Mouse (Mus musculus) midbrain, embryonic 14.5 days (tissue): Measurements from ENCODE around the gene Ubtd2. TPM values are rescaled to one million over a fixed set of nuclear protein-coding genes. Genes with fewer than 3 reads are reported as not detected.

Source experiments
- ATAC-seq: fragments of 200-750 bp; cut with Nextera tagmentation; 2 replicates; pipeline ENCODE4 v1.8.0; 2017; ENCODE audit warnings: moderate number of reproducible peaks, moderate library complexity; ENCODE audit not compliant: low FRiP score, low TSS enrichment
- DNase-seq: peaks from one replicate; pipeline ENCODE4 v3.0.0-alpha.2; 2015
- H3K27ac ChIP-seq: fragments of 300-500 bp; sonication (generic); replicated peaks from 2 replicates; pipeline ENCODE4 v1.5.1; 2014; ENCODE audit warnings: mild to moderate bottlenecking, low read depth, low read length, moderate library complexity
- H3K27me3 ChIP-seq: fragments of 300-500 bp; sonication (generic); 2 replicates; pipeline ENCODE4 v1.6.1; 2014; ENCODE audit warnings: low read length, control low read depth, mixed read lengths; ENCODE audit not compliant: control insufficient read depth, insufficient read depth
- H3K36me3 ChIP-seq: fragments of 300-500 bp; sonication (generic); 2 replicates; pipeline ENCODE4 v1.6.1; 2014; ENCODE audit warnings: low read length, control low read depth; ENCODE audit not compliant: control insufficient read depth, insufficient read depth
- H3K4me1 ChIP-seq: fragments of 300-500 bp; sonication (generic); 2 replicates; pipeline ENCODE4 v1.6.1; 2014; ENCODE audit warnings: mild to moderate bottlenecking, antibody characterized with exemption, low read length, control low read depth; ENCODE audit not compliant: control insufficient read depth, insufficient read depth
- H3K4me2 ChIP-seq: fragments of 300-500 bp; sonication (generic); 2 replicates; pipeline ENCODE4 v1.6.1; 2014; ENCODE audit warnings: mild to moderate bottlenecking, low read length, moderate library complexity
- H3K4me3 ChIP-seq: fragments of 300-500 bp; sonication (generic); replicated peaks from 2 replicates; pipeline ENCODE4 v1.5.1; 2014; ENCODE audit warnings: low read depth, low read length
- H3K9ac ChIP-seq: fragments of 300-500 bp; sonication (generic); replicated peaks from 2 replicates; pipeline ENCODE4 v1.6.1; 2014; ENCODE audit warnings: mild to moderate bottlenecking, low read length, moderate library complexity
- H3K9me3 ChIP-seq: fragments of 300-500 bp; sonication (generic); 2 replicates; pipeline ENCODE4 v1.6.1; 2016; ENCODE audit warnings: low read length, control low read depth, mixed read lengths; ENCODE audit not compliant: control insufficient read depth
- whole genome bisulfite sequencing: fragments of 180-500 bp; shearing (Covaris S2); extraction: QIAGEN DNeasy Blood & Tissue Kit; methylation state at CpG from one replicate; pipeline ENCODE4 v1.1.7; 2014; 5-methylcytosine and 5-hydroxymethylcytosine counted together
- polyA plus RNA-seq: library from polyadenylated mRNA; unstranded; fragments of >200 nt; fragmentation: Nextera tagmentation; extraction: Ambion mirVana; gene quantifications from 2 replicates; pipeline ENCODE4 v1.2.1, GENCODE M21; 2014

Ubtd2 gene
- polyA plus RNA-seq, 1 experiment from 2014 or later: 63.8 TPM

GRCm38 (mm10) chr11:32453353-32453915 lies 1.7 kb upstream of the Ubtd2 start:
- no peak overlapping the region; the same call in 1 of the 2 replicates for H3K9ac ChIP-seq
- no peak for ATAC-seq

GRCm38 (mm10) chr11:32454231-32454799 lies 855 bp upstream of the Ubtd2 start:
- H3K27ac ChIP-seq: peak overlapping the region; percentile 96
- DNase-seq (no peak), ATAC-seq (no peak)
- H3K4me3 ChIP-seq: peak overlapping the region; percentile 93
- H3K4me1 ChIP-seq: peaks cover 18% of the 10 kb centered on the region
- no peaks in the 10 kb centered on the region for H3K9me3 ChIP-seq
- peak overlapping the region; percentile 89 for H3K4me2 ChIP-seq
- H3K9ac ChIP-seq: peak overlapping the region; percentile 90
- under 1% methylated on average over 19 of the region's 19 CpGs for WGBS
- no peaks in the 10 kb centered on the region for H3K36me3 ChIP-seq
- H3K27me3 ChIP-seq: no peaks in the 10 kb centered on the region

More at GRCm38 (mm10) chr11:32453353-32453915, 1.7 kb upstream of the Ubtd2 start:
- no peaks in the 10 kb centered on the region for H3K27me3 ChIP-seq
- H3K27ac ChIP-seq: peak overlapping the region; percentile 61; the same call in 1 of the 2 replicates
- H3K9me3 ChIP-seq: no peaks in the 10 kb centered on the region
- peak; percentile 27 for DNase-seq
- H3K36me3 ChIP-seq: no peaks in the 10 kb centered on the region
- WGBS: 28% methylated on average over 8 of the region's 8 CpGs
- peak overlapping the region; percentile 89 for H3K4me2 ChIP-seq
- H3K4me3 ChIP-seq: no peak overlapping the region
- peaks cover 18% of the 10 kb centered on the region for H3K4me1 ChIP-seq

GRCm38 (mm10) chr11:32455507-32456141 lies 454 bp downstream of the Ubtd2 start:
- WGBS: under 1% methylated on average over 58 of the region's 58 CpGs
- Histone ChIP-seq H3K27me3 (no peaks in the 10 kb centered on the region), H3K4me2 (peak overlapping the region; percentile 89), H3K27ac (peak overlapping the region; percentile 96), H3K4me3 (peak overlapping the region; percentile 93), H3K36me3 (no peaks in the 10 kb centered on the region), H3K4me1 (peaks cover 18% of the 10 kb centered on the region), H3K9ac (peak overlapping the region; percentile 90), H3K9me3 (no peaks in the 10 kb centered on the region)
- DNase-seq (peak; percentile 69), ATAC-seq (peak; percentile 4; the same call in 1 of the 2 replicates)

- peak overlapping the region; percentile 90 for H3K9ac ChIP-seq
- ATAC-seq: no peak
- no peaks in the 10 kb centered on the region for H3K27me3 ChIP-seq
- H3K27ac ChIP-seq: no peak overlapping the region
- DNase-seq: peak; percentile 43
- peaks cover 18% of the 10 kb centered on the region for H3K4me1 ChIP-seq
- H3K9me3 ChIP-seq: no peaks in the 10 kb centered on the region
- WGBS: 11% methylated on average over 6 of the region's 6 CpGs
- peak overlapping the region; percentile 93 for H3K4me3 ChIP-seq
- peak overlapping the region; percentile 89 for H3K4me2 ChIP-seq
- no peaks in the 10 kb centered on the region for H3K36me3 ChIP-seq
Observed at GRCm38 (mm10) chr11:32456356-32456755, 1.2 kb downstream of the Ubtd2 start.

DNA sequence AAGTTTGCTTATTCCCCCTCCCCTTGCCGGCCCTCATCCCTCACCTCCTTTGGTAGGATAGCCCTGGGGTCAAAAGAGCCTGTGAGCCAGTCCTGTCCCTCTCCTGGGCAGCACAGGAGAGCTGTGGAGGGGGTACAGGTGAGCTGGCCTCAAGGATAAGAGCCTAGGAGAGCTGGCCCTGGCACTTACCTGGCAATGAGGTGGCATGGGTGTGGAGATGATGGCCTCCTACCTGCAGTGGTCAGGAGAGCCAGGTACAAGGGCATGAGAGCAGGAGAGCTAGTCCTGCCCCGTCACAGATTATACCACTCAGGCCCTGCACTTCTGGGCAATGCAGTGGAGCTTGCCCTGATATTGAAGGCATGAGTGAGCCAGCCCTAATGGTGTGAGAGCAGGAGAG lies 9.1 kb downstream of the Ubtd2 start:
- Histone ChIP-seq H3K27ac (no peak overlapping the region), H3K4me3 (no peak overlapping the region), H3K4me1 (no peaks in the 10 kb centered on the region), H3K4me2 (no peak overlapping the region), H3K9me3 (no peaks in the 10 kb centered on the region), H3K36me3 (no peaks in the 10 kb centered on the region), H3K27me3 (no peaks in the 10 kb centered on the region), H3K9ac (no peak overlapping the region)
- ATAC-seq (no peak), DNase-seq (no peak)
- WGBS: 70% methylated on average over 2 of the region's 2 CpGs

GRCm38 (mm10) chr11:32471925-32472324 lies 16.8 kb downstream of the Ubtd2 start:
- H3K4me1 ChIP-seq: no peaks in the 10 kb centered on the region
- no peak overlapping the region for H3K4me3 ChIP-seq
- no peaks in the 10 kb centered on the region for H3K27me3 ChIP-seq
- no peak for DNase-seq
- H3K9me3 ChIP-seq: no peaks in the 10 kb centered on the region
- H3K4me2 ChIP-seq: no peak overlapping the region
- H3K36me3 ChIP-seq: no peaks in the 10 kb centered on the region
- ATAC-seq: no peak
- no peak overlapping the region for H3K27ac ChIP-seq
- H3K9ac ChIP-seq: no peak overlapping the region
- 71% methylated on average over 2 of the region's 2 CpGs for WGBS

- 91% methylated on average over 3 of the region's 3 CpGs for WGBS
- Histone ChIP-seq H3K9ac (no peak overlapping the region), H3K4me3 (no peak overlapping the region), H3K27ac (no peak overlapping the region), H3K36me3 (no peaks in the 10 kb centered on the region), H3K4me2 (no peak overlapping the region), H3K4me1 (no peaks in the 10 kb centered on the region), H3K9me3 (no peaks in the 10 kb centered on the region), H3K27me3 (no peaks in the 10 kb centered on the region)
- ATAC-seq (no peak), DNase-seq (no peak)
Observed at GRCm38 (mm10) chr11:32474725-32475124, 19.6 kb downstream of the Ubtd2 start.

DNA sequence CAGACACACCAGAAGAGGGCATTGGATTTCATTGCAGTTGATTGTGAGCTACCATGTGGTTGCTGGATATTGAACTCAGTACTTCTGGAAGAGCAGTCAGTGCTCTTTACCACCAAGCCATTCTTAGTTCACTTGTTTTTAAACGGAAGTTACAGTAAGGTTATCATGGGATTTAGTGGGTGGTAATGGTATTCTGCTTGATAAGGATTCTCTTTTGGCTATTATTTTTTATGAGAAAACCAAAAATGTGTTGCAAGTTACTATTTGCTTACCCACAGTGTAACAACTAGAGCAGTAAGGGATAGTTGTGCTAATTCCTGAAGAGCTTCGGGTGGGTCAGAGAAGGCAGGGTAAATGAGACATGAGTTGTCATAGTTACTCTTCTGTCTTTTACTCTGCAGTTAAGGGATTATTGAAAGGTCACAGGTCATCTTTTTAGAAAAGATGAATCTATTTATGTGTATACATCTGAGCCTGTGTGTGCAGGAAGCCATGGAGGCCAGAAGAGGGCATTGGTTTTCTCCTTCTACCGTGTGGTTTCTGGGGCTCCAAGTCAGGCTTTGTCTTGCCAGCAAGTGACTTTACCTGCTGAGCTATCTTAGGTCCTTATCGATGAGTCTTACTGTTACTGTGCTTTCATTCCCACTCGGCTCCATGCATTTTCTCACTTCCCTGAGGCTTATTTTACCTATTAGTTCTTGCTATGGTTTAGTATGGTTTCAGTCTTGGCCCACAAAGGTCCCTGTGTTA lies 20.5 kb downstream of the Ubtd2 start:
- Histone ChIP-seq H3K36me3 (no peaks in the 10 kb centered on the region), H3K4me3 (no peak overlapping the region), H3K4me1 (no peaks in the 10 kb centered on the region), H3K27ac (no peak overlapping the region), H3K9me3 (no peaks in the 10 kb centered on the region), H3K4me2 (no peak overlapping the region), H3K27me3 (no peaks in the 10 kb centered on the region), H3K9ac (no peak overlapping the region)
- ATAC-seq: no peak
- 74% methylated on average over 5 of the region's 5 CpGs for WGBS
- DNase-seq: no peak
